Mouse (Mus musculus) ES-E14 (cell line): Measurements from ENCODE around the gene Rb1.

ENCODE experiments used
- CHD2 ChIP-seq: IDR thresholded peaks from 2 replicates; pipeline ENCODE4 v1.6.1; 2014; ENCODE audit warnings: mild to moderate bottlenecking, low read depth, low read length, inconsistent platforms
- HCFC1 ChIP-seq: IDR thresholded peaks from 2 replicates; pipeline ENCODE4 v1.6.1; 2012; ENCODE audit warnings: low read length, inconsistent platforms, borderline replicate concordance; ENCODE audit not compliant: insufficient read depth
- MAFK ChIP-seq: IDR thresholded peaks from 2 replicates; pipeline ENCODE4 v1.6.1; 2014; ENCODE audit warnings: mild to moderate bottlenecking, low read depth, low read length, inconsistent platforms; ENCODE audit not compliant: insufficient read depth
- ZC3H11A ChIP-seq: IDR thresholded peaks from 2 replicates; pipeline ENCODE4 v1.6.1; 2012; ENCODE audit warnings: low read depth, mild to moderate bottlenecking, inconsistent platforms, low read length, borderline replicate concordance
- ZNF384 ChIP-seq: IDR thresholded peaks from 2 replicates; pipeline ENCODE4 v1.6.1; 2012; ENCODE audit warnings: low read depth, low read length, inconsistent platforms

DNA sequence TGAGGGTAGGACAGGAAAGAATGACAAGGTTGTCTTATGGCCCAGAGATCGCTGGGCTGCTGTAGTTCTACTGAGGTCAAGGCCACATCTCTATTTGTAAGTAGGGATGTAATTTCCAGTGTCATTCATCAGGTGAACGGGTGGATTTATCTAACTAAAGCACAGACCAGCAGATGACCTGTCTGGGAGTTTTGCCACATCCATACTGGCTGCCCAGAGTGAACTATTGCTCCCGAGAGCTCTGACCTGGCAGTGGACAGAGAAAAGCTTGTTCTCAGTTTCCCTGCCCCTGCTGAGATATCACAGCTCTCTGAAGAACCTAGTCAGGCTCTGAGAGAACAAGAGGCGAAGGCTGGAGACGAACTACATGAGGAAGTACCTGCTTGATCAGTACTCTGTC, 188.4 kb downstream of the Rb1 start:
- TF ChIP-seq MAFK (no peak), HCFC1 (no peak), ZC3H11A (no peak), ZNF384 (no peak), CHD2 (no peak)
